ENCODE assay signal across 16 mouse cellular contexts in the genomic region with DNA sequence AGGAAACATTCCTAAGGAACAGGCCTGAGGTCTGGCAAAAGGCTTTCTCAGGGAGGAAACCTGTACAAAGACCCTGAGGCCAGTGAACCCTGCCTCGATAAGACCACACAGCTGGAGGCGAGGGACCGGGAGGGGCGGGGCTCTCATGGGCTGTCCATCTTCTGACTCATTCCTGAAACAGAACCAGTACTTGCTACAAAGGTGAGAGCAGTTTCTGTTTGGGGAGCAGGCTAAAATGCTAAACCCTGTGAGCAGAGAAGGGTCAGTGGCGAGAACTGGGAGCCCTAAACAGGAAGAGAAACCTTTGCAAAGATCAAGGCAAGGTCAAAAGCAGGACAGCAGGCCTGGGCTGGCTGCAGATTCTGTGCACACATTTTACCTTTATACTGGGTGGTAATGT. TPM values are rescaled to one million over a fixed set of nuclear protein-coding genes. Genes with fewer than 3 reads are reported as not detected.
A peak's percentile ranks its signal among the peaks of the same experiment; 100 is the strongest.
DNase-seq lines count a peak whose midpoint lies in the region; ATAC-seq and TF ChIP-seq lines count a peak whose summit lies in the region.
"Had no signal": no experiment of that assay in that cellular context is flagged by ENCODE, and none has a peak within 500 bp of the region (broad histone marks: within the 10 kb centered on the region; RNA-seq: fewer than 3 reads in every experiment).

No protein-coding gene starts in this region.

- TF ChIP-seq EP300 in ES-Bruce4 (IDR thresholded peaks at IDR 0.05; ENCODE audit: insufficient read depth, low read depth, low read length) = peak; percentile 79

- H3K4me2 ChIP-seq in stomach, embryonic 15.5 days = no peak overlapping the region
- H3K4me2 ChIP-seq in heart, embryonic 11.5 days = no peak overlapping the region
- H3K4me2 ChIP-seq: hindbrain, embryonic 12.5 days; limb, embryonic 15.5 days; neural tube, embryonic 13.5 days had no signal

- DNase-seq in cerebellum, adult 2 months = no peak
- DNase-seq in cerebellum, postnatal 10 days = no peak
- peak; percentile 75 for DNase-seq in kidney, adult 9 months
- no peak for DNase-seq in ovary, adult 18-20 months (ENCODE audit: low spot score)
- DNase-seq in spleen, postnatal 36 days (ENCODE audit: low spot score in 2 of 2) = no peak
- DNase-seq: cerebellum, adult 18-20 months; embryo, embryonic 11 days; retina, postnatal 1 day; thymus, postnatal 36 days had no signal

- TF ChIP-seq CTCF in cerebellum, adult 2 months (IDR thresholded peaks at IDR 0.05; ENCODE audit: borderline replicate concordance, insufficient read depth, low read depth, low read length) = no peak
- TF ChIP-seq CTCF in ES-Bruce4 (IDR thresholded peaks at IDR 0.05; ENCODE audit: low read depth, low read length) = no peak

- no peak overlapping the region for H3K9ac ChIP-seq in ES-Bruce4 (ENCODE audit: low read depth, poor library complexity, severe bottlenecking)
- no peak overlapping the region for H3K9ac ChIP-seq in stomach, embryonic 15.5 days
- no peak overlapping the region for H3K9ac ChIP-seq in heart, embryonic 11.5 days (ENCODE audit: low read depth, low read length)
- H3K9ac ChIP-seq: limb, embryonic 15.5 days; neural tube, embryonic 13.5 days had no signal

- H3K36me3 ChIP-seq in ES-Bruce4 (ENCODE audit: control insufficient read depth, insufficient read depth, low read length, poor library complexity, severe bottlenecking) = no peaks in the 10 kb centered on the region
- H3K36me3 ChIP-seq in stomach, embryonic 15.5 days = peaks cover 6% of the 10 kb centered on the region; the same call in 1 of the 2 replicates
- peaks cover 3% of the 10 kb centered on the region for H3K36me3 ChIP-seq in heart, embryonic 11.5 days (ENCODE audit: control insufficient read depth, insufficient read depth, low read length)

- no peaks in the 10 kb centered on the region for H3K27me3 ChIP-seq in cerebellum, adult 2 months (ENCODE audit: control insufficient read depth, insufficient read depth, low read length)
- H3K27me3 ChIP-seq in ES-Bruce4 (ENCODE audit: control insufficient read depth, insufficient read depth, low read length, poor library complexity, severe bottlenecking) = no peaks in the 10 kb centered on the region
- H3K27me3 ChIP-seq in stomach, embryonic 15.5 days (replicated peaks) = no peaks in the 10 kb centered on the region
- no peaks in the 10 kb centered on the region for H3K27me3 ChIP-seq in heart, embryonic 11.5 days (ENCODE audit: control insufficient read depth, insufficient read depth, low read length)
- H3K27me3 ChIP-seq: hindbrain, embryonic 12.5 days; limb, embryonic 15.5 days; neural tube, embryonic 13.5 days had no signal

- no peak for ATAC-seq in stomach, embryonic 15.5 days (ENCODE audit: insufficient read depth, low FRiP score, low read depth)
- ATAC-seq in heart, embryonic 11.5 days (replicated peaks; ENCODE audit: insufficient number of reproducible peaks, low FRiP score, low TSS enrichment) = no peak

- peak overlapping the region; percentile 34; the same call in 1 of the 2 replicates for H3K27ac ChIP-seq in cerebellum, adult 2 months (ENCODE audit: insufficient read depth, low read length)
- H3K27ac ChIP-seq in ES-Bruce4 (ENCODE audit: insufficient read depth, low read length) = peak overlapping the region; percentile 95
- peak overlapping the region; percentile 28; the same call in 1 of the 2 replicates for H3K27ac ChIP-seq in stomach, embryonic 15.5 days
- H3K27ac ChIP-seq in heart, embryonic 11.5 days (ENCODE audit: low read depth, low read length) = no peak overlapping the region
- H3K27ac ChIP-seq: hindbrain, embryonic 12.5 days; limb, embryonic 15.5 days; macrophage; neural tube, embryonic 13.5 days had no signal

- peaks cover 43% of the 10 kb centered on the region for H3K4me1 ChIP-seq in cerebellum, adult 2 months (ENCODE audit: control insufficient read depth, insufficient read depth, low read length)
- peaks cover 23% of the 10 kb centered on the region for H3K4me1 ChIP-seq in ES-Bruce4 (ENCODE audit: control insufficient read depth, insufficient read depth, low read length)
- H3K4me1 ChIP-seq in stomach, embryonic 15.5 days = peaks cover under 1% of the 10 kb centered on the region; the same call in 1 of the 2 replicates
- peaks cover 3% of the 10 kb centered on the region; the same call in 1 of the 2 replicates for H3K4me1 ChIP-seq in heart, embryonic 11.5 days (ENCODE audit: control insufficient read depth, insufficient read depth, low read length)
- H3K4me1 ChIP-seq: limb, embryonic 15.5 days had no signal

- H3K4me3 ChIP-seq in cerebellum, adult 2 months (replicated peaks; ENCODE audit: insufficient read depth, low read depth, low read length) = no peak overlapping the region
- H3K4me3 ChIP-seq in ES-Bruce4 (ENCODE audit: low read depth, low read length) = no peak overlapping the region
- no peak overlapping the region for H3K4me3 ChIP-seq in stomach, embryonic 15.5 days (replicated peaks)
- no peak overlapping the region for H3K4me3 ChIP-seq in heart, embryonic 11.5 days (ENCODE audit: low read depth, low read length)
- H3K4me3 ChIP-seq: hindbrain, embryonic 12.5 days; limb, embryonic 15.5 days; neural tube, embryonic 13.5 days had no signal

- WGBS in cerebellum, adult 2 months = 54% methylated on average over 5 of the region's 5 CpGs
- WGBS in stomach, embryonic 15.5 days = 36% methylated on average over 5 of the region's 5 CpGs
- WGBS in heart, embryonic 11.5 days (ENCODE audit: insufficient replicate concordance) = 44% methylated on average over 5 of the region's 5 CpGs

- TF ChIP-seq POLR2A in cerebellum, adult 2 months (IDR thresholded peaks at IDR 0.05; ENCODE audit: borderline replicate concordance, insufficient read depth, low read length) = no peak
- TF ChIP-seq POLR2A in ES-Bruce4 (IDR thresholded peaks at IDR 0.05; ENCODE audit: insufficient read depth, low read length) = no peak

- no peaks in the 10 kb centered on the region for H3K9me3 ChIP-seq in ES-Bruce4 (replicated peaks; ENCODE audit: control insufficient read depth, insufficient read depth, low read length, poor library complexity, severe bottlenecking)
- H3K9me3 ChIP-seq in stomach, embryonic 15.5 days = no peaks in the 10 kb centered on the region
- H3K9me3 ChIP-seq in heart, embryonic 11.5 days (replicated peaks; ENCODE audit: control insufficient read depth, low read length) = no peaks in the 10 kb centered on the region
- H3K9me3 ChIP-seq: hindbrain, embryonic 12.5 days; limb, embryonic 15.5 days; neural tube, embryonic 13.5 days had no signal

RNA-seq across cellular contexts. Expression of gene Fnbp1, which starts 47.2 kb away (rescaled TPM):
- 310 and 320 TPM in 2 replicates for polyA plus RNA-seq in cerebellum, adult 2 months (2012; rRNA removed)
- 77.7 and 84.7 TPM in 2 replicates for polyA plus RNA-seq in ES-Bruce4 (2011; ENCODE audit: insufficient read depth, insufficient read length, low read depth, missing spikeins)
- polyA plus RNA-seq in stomach, embryonic 15.5 days (2015; fragmentation: Nextera tagmentation; extraction: Ambion mirVana) = 27.8 and 34.0 TPM in 2 replicates
- polyA plus RNA-seq in heart, embryonic 11.5 days (2014; fragmentation: Nextera tagmentation; extraction: Ambion mirVana) = 19.5 and 20.4 TPM in 2 replicates

RNA-seq across cellular contexts. Expression of gene Gpr107, which starts 57.6 kb away (rescaled TPM):
- polyA plus RNA-seq in cerebellum, adult 2 months (2012; rRNA removed) = 30.0 and 33.9 TPM in 2 replicates
- polyA plus RNA-seq in ES-Bruce4 (2011; ENCODE audit: insufficient read depth, insufficient read length, low read depth, missing spikeins) = 71.9 and 72.5 TPM in 2 replicates
- polyA plus RNA-seq in stomach, embryonic 15.5 days (2015; fragmentation: Nextera tagmentation; extraction: Ambion mirVana) = 33.2 and 35.3 TPM in 2 replicates
- polyA plus RNA-seq in heart, embryonic 11.5 days (2014; fragmentation: Nextera tagmentation; extraction: Ambion mirVana) = 30.4 and 33.8 TPM in 2 replicates
